Mouse (Mus musculus): ENCODE data around the gene Itga3. TPM values are rescaled to one million over a fixed set of nuclear protein-coding genes. Genes with fewer than 3 reads are reported as not detected.
A peak's percentile ranks its signal among the peaks of the same experiment; 100 is the strongest.

The Itga3 gene
- polyA plus RNA-seq, 1 experiment from 2014 or later, result 16.9 TPM

- ATAC-seq (ENCODE audit: low FRiP score) (no peak), DNase-seq (ENCODE audit: low spot score) (no peak)
- Histone ChIP-seq H3K9me3 (ENCODE audit: control insufficient read depth, low read length) (no peaks in the 10 kb centered on the region), H3K4me3 (replicated peaks; ENCODE audit: low read length) (no peak overlapping the region), H3K27me3 (ENCODE audit: control insufficient read depth, insufficient read depth, low read length) (0 out of 2 replicates have a peak, but pooled peaks cover 5% of the 10 kb centered on the region), H3K27ac (no peak overlapping the region), H3K4me2 (replicated peaks) (no peak overlapping the region), H3K36me3 (replicated peaks; ENCODE audit: control insufficient read depth, insufficient read depth) (no peaks in the 10 kb centered on the region), H3K9ac (no peak overlapping the region), H3K4me1 (replicated peaks; ENCODE audit: control insufficient read depth, insufficient read depth, low read length) (no peaks in the 10 kb centered on the region)
- 89% methylated on average over 7 of the region's 7 CpGs for WGBS
These were observed 33.5 kb upstream of the Itga3 start for GRCm38 (mm10) chr11:95110081-95110480.

- Histone ChIP-seq H3K9ac (no peak overlapping the region), H3K4me3 (replicated peaks; ENCODE audit: low read length) (no peak overlapping the region), H3K36me3 (replicated peaks; ENCODE audit: control insufficient read depth, insufficient read depth) (no peaks in the 10 kb centered on the region), H3K4me1 (replicated peaks; ENCODE audit: control insufficient read depth, insufficient read depth, low read length) (no peaks in the 10 kb centered on the region), H3K9me3 (ENCODE audit: control insufficient read depth, low read length) (no peaks in the 10 kb centered on the region), H3K27ac (no peak overlapping the region), H3K4me2 (replicated peaks) (no peak overlapping the region), H3K27me3 (ENCODE audit: control insufficient read depth, insufficient read depth, low read length) (0 out of 2 replicates have a peak, but pooled peaks cover 5% of the 10 kb centered on the region)
- WGBS, result 88% methylated on average over 2 of the region's 2 CpGs
- DNase-seq (ENCODE audit: low spot score), result no peak
- no peak for ATAC-seq (ENCODE audit: low FRiP score)
These were observed 32.4 kb upstream of the Itga3 start for GRCm38 (mm10) chr11:95109000-95109399.

- H3K4me2 ChIP-seq (replicated peaks), result 0 out of 2 replicates have a peak overlapping the region, but pooled peaks have one; percentile 8
- no peak overlapping the region for H3K9ac ChIP-seq
- 0 out of 2 replicates have a peak, but pooled peaks cover 5% of the 10 kb centered on the region for H3K27me3 ChIP-seq (ENCODE audit: control insufficient read depth, insufficient read depth, low read length)
- 33% methylated on average over 23 of the region's 23 CpGs for WGBS
- H3K9me3 ChIP-seq (ENCODE audit: control insufficient read depth, low read length), result no peaks in the 10 kb centered on the region
- peak; percentile 82 for ATAC-seq (ENCODE audit: low FRiP score)
- H3K4me1 ChIP-seq (replicated peaks; ENCODE audit: control insufficient read depth, insufficient read depth, low read length), result no peaks in the 10 kb centered on the region
- H3K4me3 ChIP-seq (replicated peaks; ENCODE audit: low read length), result no peak overlapping the region
- no peaks in the 10 kb centered on the region for H3K36me3 ChIP-seq (replicated peaks; ENCODE audit: control insufficient read depth, insufficient read depth)
- no peak overlapping the region for H3K27ac ChIP-seq
- DNase-seq (ENCODE audit: low spot score), result peak; percentile 88
These were observed 30.0 kb upstream of the Itga3 start for GRCm38 (mm10) chr11:95106440-95107236.

GRCm38 (mm10) chr11:95105274-95105874 is 28.8 kb upstream of the Itga3 start:
- Histone ChIP-seq H3K4me3 (replicated peaks; ENCODE audit: low read length) (no peak overlapping the region), H3K27ac (no peak overlapping the region), H3K9ac (no peak overlapping the region), H3K4me2 (replicated peaks) (peak overlapping the region; percentile 34), H3K36me3 (replicated peaks; ENCODE audit: control insufficient read depth, insufficient read depth) (no peaks in the 10 kb centered on the region), H3K27me3 (ENCODE audit: control insufficient read depth, insufficient read depth, low read length) (0 out of 2 replicates have a peak, but pooled peaks cover 5% of the 10 kb centered on the region), H3K4me1 (replicated peaks; ENCODE audit: control insufficient read depth, insufficient read depth, low read length) (no peaks in the 10 kb centered on the region), H3K9me3 (ENCODE audit: control insufficient read depth, low read length) (no peaks in the 10 kb centered on the region)
- no peak for DNase-seq (ENCODE audit: low spot score)
- WGBS, result 3% methylated on average over 25 of the region's 25 CpGs
- ATAC-seq (ENCODE audit: low FRiP score), result no peak

- Histone ChIP-seq H3K9me3 (ENCODE audit: control insufficient read depth, low read length) (no peaks in the 10 kb centered on the region), H3K36me3 (replicated peaks; ENCODE audit: control insufficient read depth, insufficient read depth) (no peaks in the 10 kb centered on the region), H3K4me3 (replicated peaks; ENCODE audit: low read length) (no peak overlapping the region), H3K27ac (no peak overlapping the region), H3K27me3 (ENCODE audit: control insufficient read depth, insufficient read depth, low read length) (0 out of 2 replicates have a peak, but pooled peaks cover 5% of the 10 kb centered on the region), H3K9ac (no peak overlapping the region), H3K4me2 (replicated peaks) (no peak overlapping the region), H3K4me1 (replicated peaks; ENCODE audit: control insufficient read depth, insufficient read depth, low read length) (no peaks in the 10 kb centered on the region)
- DNase-seq (ENCODE audit: low spot score), result no peak
- 80% methylated on average over 6 of the region's 6 CpGs for WGBS
- ATAC-seq (ENCODE audit: low FRiP score), result no peak
These were observed 27.7 kb upstream of the Itga3 start for GRCm38 (mm10) chr11:95104266-95104665.

GRCm38 (mm10) chr11:95102161-95102904 is 25.7 kb upstream of the Itga3 start:
- Histone ChIP-seq H3K9ac (no peak overlapping the region), H3K9me3 (ENCODE audit: control insufficient read depth, low read length) (no peaks in the 10 kb centered on the region), H3K27me3 (ENCODE audit: control insufficient read depth, insufficient read depth, low read length) (0 out of 2 replicates have a peak, but pooled peaks cover 5% of the 10 kb centered on the region), H3K36me3 (replicated peaks; ENCODE audit: control insufficient read depth, insufficient read depth) (no peaks in the 10 kb centered on the region), H3K27ac (no peak overlapping the region), H3K4me2 (replicated peaks) (no peak overlapping the region), H3K4me3 (replicated peaks; ENCODE audit: low read length) (no peak overlapping the region), H3K4me1 (replicated peaks; ENCODE audit: control insufficient read depth, insufficient read depth, low read length) (no peaks in the 10 kb centered on the region)
- WGBS, result 90% methylated on average over 19 of the region's 19 CpGs
- no peak for DNase-seq (ENCODE audit: low spot score)
- ATAC-seq (ENCODE audit: low FRiP score), result no peak

GRCm38 (mm10) chr11:95101071-95101788 is 24.6 kb upstream of the Itga3 start:
- 0 out of 2 replicates have a peak, but pooled peaks cover 7% of the 10 kb centered on the region for H3K4me1 ChIP-seq (replicated peaks; ENCODE audit: control insufficient read depth, insufficient read depth, low read length)
- no peak for ATAC-seq (ENCODE audit: low FRiP score)
- no peak for DNase-seq (ENCODE audit: low spot score)
- WGBS, result 19% methylated on average over 16 of the region's 16 CpGs
- no peak overlapping the region for H3K27ac ChIP-seq
- 0 out of 2 replicates have a peak, but pooled peaks cover 5% of the 10 kb centered on the region for H3K27me3 ChIP-seq (ENCODE audit: control insufficient read depth, insufficient read depth, low read length)
- H3K36me3 ChIP-seq (replicated peaks; ENCODE audit: control insufficient read depth, insufficient read depth), result no peaks in the 10 kb centered on the region
- no peak overlapping the region for H3K4me3 ChIP-seq (replicated peaks; ENCODE audit: low read length)
- H3K9me3 ChIP-seq (ENCODE audit: control insufficient read depth, low read length), result no peaks in the 10 kb centered on the region
- H3K9ac ChIP-seq, result no peak overlapping the region
- H3K4me2 ChIP-seq (replicated peaks), result no peak overlapping the region

- Histone ChIP-seq H3K4me3 (replicated peaks; ENCODE audit: low read length) (no peak overlapping the region), H3K9me3 (ENCODE audit: control insufficient read depth, low read length) (no peaks in the 10 kb centered on the region), H3K4me2 (replicated peaks) (no peak overlapping the region), H3K4me1 (replicated peaks; ENCODE audit: control insufficient read depth, insufficient read depth, low read length) (0 out of 2 replicates have a peak, but pooled peaks cover 7% of the 10 kb centered on the region), H3K9ac (no peak overlapping the region), H3K27me3 (ENCODE audit: control insufficient read depth, insufficient read depth, low read length) (no peaks in the 10 kb centered on the region), H3K36me3 (replicated peaks; ENCODE audit: control insufficient read depth, insufficient read depth) (no peaks in the 10 kb centered on the region), H3K27ac (no peak overlapping the region)
- DNase-seq (ENCODE audit: low spot score) (no peak), ATAC-seq (ENCODE audit: low FRiP score) (no peak)
- 25% methylated on average over 3 of the region's 3 CpGs for WGBS
These were observed 23.8 kb upstream of the Itga3 start for GRCm38 (mm10) chr11:95100393-95100792.
